Mouse (Mus musculus): ENCODE data around the gene Sbk1. TPM values are rescaled to one million over a fixed set of nuclear protein-coding genes. Genes with fewer than 3 reads are reported as not detected.
A peak's percentile ranks its signal among the peaks of the same experiment; 100 is the strongest.

Gene Sbk1
- 289 and 315 TPM in 2 replicates for polyA plus RNA-seq (2014; fragmentation: Nextera tagmentation; extraction: Ambion mirVana)

- WGBS: 1% methylated on average over 53 of the region's 85 CpGs
- Histone ChIP-seq H3K36me3 (ENCODE audit: control insufficient read depth, insufficient read depth, low read length) (peaks cover 27% of the 10 kb centered on the region), H3K4me3 (ENCODE audit: low read depth, low read length) (peak within 1 kb of the TSS; percentile 100), H3K9me3 (replicated peaks; ENCODE audit: control insufficient read depth, low read length) (no peaks in the 10 kb centered on the region), H3K4me2 (ENCODE audit: low read length) (peak within 1 kb of the TSS; percentile 99), H3K27ac (ENCODE audit: low read depth, low read length) (peak within 1 kb of the TSS; percentile 99), H3K9ac (ENCODE audit: low read length) (peak within 1 kb of the TSS; percentile 100), H3K4me1 (ENCODE audit: control insufficient read depth, insufficient read depth, low read length) (peaks cover 30% of the 10 kb centered on the region), H3K27me3 (replicated peaks; ENCODE audit: control insufficient read depth, insufficient read depth, low read length) (no peaks in the 10 kb centered on the region)
- ATAC-seq: peak; percentile 86
- peak; percentile 93 for DNase-seq (ENCODE audit: low spot score)
Measured at GRCm38 (mm10) chr7:126271712-126272683, at the start of gene Sbk1. Gene Sbk1, plus strand, starts transcription at chr7:126272619.

- Histone ChIP-seq H3K4me1 (ENCODE audit: control insufficient read depth, insufficient read depth, low read length) (no peaks in the 10 kb centered on the region), H3K36me3 (ENCODE audit: control insufficient read depth, insufficient read depth, low read length) (no peaks in the 10 kb centered on the region), H3K4me3 (ENCODE audit: low read depth, low read length) (no peak overlapping the region), H3K9ac (ENCODE audit: low read length) (no peak overlapping the region), H3K4me2 (ENCODE audit: low read length) (no peak overlapping the region), H3K27ac (ENCODE audit: low read depth, low read length) (no peak overlapping the region), H3K27me3 (replicated peaks; ENCODE audit: control insufficient read depth, insufficient read depth, low read length) (no peaks in the 10 kb centered on the region), H3K9me3 (replicated peaks; ENCODE audit: control insufficient read depth, low read length) (no peaks in the 10 kb centered on the region)
- WGBS: 63% methylated on average over 3 of the region's 3 CpGs
- no peak for DNase-seq (ENCODE audit: low spot score)
- no peak for ATAC-seq
Measured at GRCm38 (mm10) chr7:126222753-126223152, 49.7 kb upstream of the Sbk1 start.

GRCm38 (mm10) chr7:126226136-126226535 is 46.3 kb upstream of the Sbk1 start:
- DNase-seq (ENCODE audit: low spot score): no peak
- Histone ChIP-seq H3K9ac (ENCODE audit: low read length) (no peak overlapping the region), H3K4me2 (ENCODE audit: low read length) (no peak overlapping the region), H3K27ac (ENCODE audit: low read depth, low read length) (no peak overlapping the region), H3K4me3 (ENCODE audit: low read depth, low read length) (no peak overlapping the region), H3K36me3 (ENCODE audit: control insufficient read depth, insufficient read depth, low read length) (no peaks in the 10 kb centered on the region), H3K9me3 (replicated peaks; ENCODE audit: control insufficient read depth, low read length) (no peaks in the 10 kb centered on the region), H3K4me1 (ENCODE audit: control insufficient read depth, insufficient read depth, low read length) (no peaks in the 10 kb centered on the region), H3K27me3 (replicated peaks; ENCODE audit: control insufficient read depth, insufficient read depth, low read length) (no peaks in the 10 kb centered on the region)
- WGBS: 17% methylated on average over 5 of the region's 5 CpGs
- ATAC-seq: no peak

GRCm38 (mm10) chr7:126230357-126231148 is 41.9 kb upstream of the Sbk1 start:
- Histone ChIP-seq H3K27me3 (replicated peaks; ENCODE audit: control insufficient read depth, insufficient read depth, low read length) (no peaks in the 10 kb centered on the region), H3K4me1 (ENCODE audit: control insufficient read depth, insufficient read depth, low read length) (no peaks in the 10 kb centered on the region), H3K4me3 (ENCODE audit: low read depth, low read length) (no peak overlapping the region), H3K9me3 (replicated peaks; ENCODE audit: control insufficient read depth, low read length) (no peaks in the 10 kb centered on the region), H3K27ac (ENCODE audit: low read depth, low read length) (no peak overlapping the region), H3K9ac (ENCODE audit: low read length) (no peak overlapping the region), H3K36me3 (ENCODE audit: control insufficient read depth, insufficient read depth, low read length) (no peaks in the 10 kb centered on the region), H3K4me2 (ENCODE audit: low read length) (no peak overlapping the region)
- WGBS: 79% methylated on average over 8 of the region's 8 CpGs
- DNase-seq (ENCODE audit: low spot score): no peak
- ATAC-seq: no peak

- H3K9ac ChIP-seq (ENCODE audit: low read length): no peak overlapping the region
- H3K27me3 ChIP-seq (replicated peaks; ENCODE audit: control insufficient read depth, insufficient read depth, low read length): no peaks in the 10 kb centered on the region
- 86% methylated on average over 7 of the region's 8 CpGs for WGBS
- no peak overlapping the region for H3K27ac ChIP-seq (ENCODE audit: low read depth, low read length)
- no peak overlapping the region for H3K4me3 ChIP-seq (ENCODE audit: low read depth, low read length)
- H3K4me2 ChIP-seq (ENCODE audit: low read length): no peak overlapping the region
- no peaks in the 10 kb centered on the region for H3K36me3 ChIP-seq (ENCODE audit: control insufficient read depth, insufficient read depth, low read length)
- ATAC-seq (no peak), DNase-seq (ENCODE audit: low spot score) (no peak)
- no peaks in the 10 kb centered on the region for H3K4me1 ChIP-seq (ENCODE audit: control insufficient read depth, insufficient read depth, low read length)
- H3K9me3 ChIP-seq (replicated peaks; ENCODE audit: control insufficient read depth, low read length): no peaks in the 10 kb centered on the region
Measured at GRCm38 (mm10) chr7:126232345-126233071, 39.9 kb upstream of the Sbk1 start.

- no peak for ATAC-seq
- Histone ChIP-seq H3K36me3 (ENCODE audit: control insufficient read depth, insufficient read depth, low read length) (no peaks in the 10 kb centered on the region), H3K4me2 (ENCODE audit: low read length) (no peak overlapping the region), H3K4me1 (ENCODE audit: control insufficient read depth, insufficient read depth, low read length) (no peaks in the 10 kb centered on the region), H3K9ac (ENCODE audit: low read length) (no peak overlapping the region), H3K9me3 (replicated peaks; ENCODE audit: control insufficient read depth, low read length) (no peaks in the 10 kb centered on the region), H3K4me3 (ENCODE audit: low read depth, low read length) (no peak overlapping the region), H3K27me3 (replicated peaks; ENCODE audit: control insufficient read depth, insufficient read depth, low read length) (no peaks in the 10 kb centered on the region), H3K27ac (ENCODE audit: low read depth, low read length) (no peak overlapping the region)
- 88% methylated on average over 3 of the region's 3 CpGs for WGBS
- no peak for DNase-seq (ENCODE audit: low spot score)
Measured at GRCm38 (mm10) chr7:126234611-126235010, 37.8 kb upstream of the Sbk1 start.

GRCm38 (mm10) chr7:126236083-126236793 is 36.2 kb upstream of the Sbk1 start:
- H3K4me1 ChIP-seq (ENCODE audit: control insufficient read depth, insufficient read depth, low read length): no peaks in the 10 kb centered on the region
- DNase-seq (ENCODE audit: low spot score) (peak; percentile 45), ATAC-seq (no peak)
- no peak overlapping the region for H3K27ac ChIP-seq (ENCODE audit: low read depth, low read length)
- H3K9ac ChIP-seq (ENCODE audit: low read length): no peak overlapping the region
- no peaks in the 10 kb centered on the region for H3K27me3 ChIP-seq (replicated peaks; ENCODE audit: control insufficient read depth, insufficient read depth, low read length)
- no peaks in the 10 kb centered on the region for H3K9me3 ChIP-seq (replicated peaks; ENCODE audit: control insufficient read depth, low read length)
- no peaks in the 10 kb centered on the region for H3K36me3 ChIP-seq (ENCODE audit: control insufficient read depth, insufficient read depth, low read length)
- no peak overlapping the region for H3K4me3 ChIP-seq (ENCODE audit: low read depth, low read length)
- H3K4me2 ChIP-seq (ENCODE audit: low read length): no peak overlapping the region
- WGBS: 57% methylated on average over 11 of the region's 11 CpGs

- WGBS: 72% methylated on average over 5 of the region's 5 CpGs
- no peak overlapping the region for H3K27ac ChIP-seq (ENCODE audit: low read depth, low read length)
- H3K4me2 ChIP-seq (ENCODE audit: low read length): no peak overlapping the region
- no peak overlapping the region for H3K9ac ChIP-seq (ENCODE audit: low read length)
- no peaks in the 10 kb centered on the region for H3K9me3 ChIP-seq (replicated peaks; ENCODE audit: control insufficient read depth, low read length)
- H3K4me1 ChIP-seq (ENCODE audit: control insufficient read depth, insufficient read depth, low read length): no peaks in the 10 kb centered on the region
- ATAC-seq: no peak; the same call in 1 of the 2 replicates
- peak; percentile 31 for DNase-seq (ENCODE audit: low spot score)
- no peaks in the 10 kb centered on the region for H3K27me3 ChIP-seq (replicated peaks; ENCODE audit: control insufficient read depth, insufficient read depth, low read length)
- no peaks in the 10 kb centered on the region for H3K36me3 ChIP-seq (ENCODE audit: control insufficient read depth, insufficient read depth, low read length)
- no peak overlapping the region for H3K4me3 ChIP-seq (ENCODE audit: low read depth, low read length)
Measured at GRCm38 (mm10) chr7:126236794-126237192, 35.6 kb upstream of the Sbk1 start.
